Comparison of ENCODE assay signal across 13 mouse cellular contexts in genomic region chr6:52765206-52765605, GRCm38 (mm10).
"Had no signal": no experiment of that assay in that cellular context is flagged by ENCODE, and none has a peak within 500 bp of the region (broad histone marks: within the 10 kb centered on the region; RNA-seq: fewer than 3 reads in every experiment).

No protein-coding gene starts in this region.

- DNase-seq: gastrocnemius, adult 2 months; gastrocnemius, postnatal 10 days; gastrocnemius, postnatal 25 days; heart, adult 18-20 months; heart, postnatal 10 days; heart, postnatal 4 days; kidney, adult 18-20 months; kidney, adult 8-10 months; kidney, postnatal 10 days; kidney, postnatal 25 days; kidney, postnatal 4 days; liver; liver, embryonic 13.5 days had no signal
